Comparison of ENCODE assay signal across 19 mouse cellular contexts in the genomic region with DNA sequence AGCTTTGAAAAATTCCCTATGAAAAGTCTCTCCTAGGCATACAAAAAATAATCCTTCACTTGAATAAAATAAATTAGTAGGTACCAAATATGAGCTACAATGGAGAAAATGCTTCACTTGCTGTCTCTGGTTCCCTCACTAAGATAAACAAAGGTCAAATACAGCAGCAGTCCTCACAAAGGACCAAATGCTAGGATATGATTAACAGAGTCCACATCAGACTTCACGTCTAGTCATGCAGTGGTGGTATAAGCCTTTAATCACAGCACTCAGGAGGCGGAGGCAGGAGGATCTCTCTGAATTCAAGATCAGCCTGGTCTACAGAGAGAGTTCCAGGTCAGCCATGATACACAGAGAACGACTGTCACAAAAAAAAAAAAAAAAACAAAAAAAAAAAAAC.
"Had no signal": no experiment of that assay in that cellular context is flagged by ENCODE, and none has a peak within 500 bp of the region (broad histone marks: within the 10 kb centered on the region; RNA-seq: fewer than 3 reads in every experiment).

No protein-coding gene starts in this region.

- H3K27me3 ChIP-seq: midbrain, embryonic 12.5 days; neural tube, embryonic 13.5 days; neural tube, embryonic 15.5 days had no signal

- H3K4me1 ChIP-seq: midbrain, embryonic 12.5 days; neural tube, embryonic 13.5 days; neural tube, embryonic 15.5 days had no signal

- ATAC-seq: midbrain, embryonic 16.5 days had no signal

- H3K4me3 ChIP-seq: midbrain, embryonic 10.5 days; midbrain, embryonic 12.5 days; myocyte; neural tube, embryonic 13.5 days; neural tube, embryonic 15.5 days had no signal

- H3K4me2 ChIP-seq: lung, embryonic 14.5 days; midbrain, embryonic 12.5 days; neural tube, embryonic 13.5 days; neural tube, embryonic 15.5 days had no signal

- DNase-seq: lung, adult 18-20 months; lung, embryonic 14.5 days; lung, postnatal 10 days; lung, postnatal 4 days; midbrain, embryonic 14.5 days; retina, postnatal 1 day; right cerebral cortex, adult 18-20 months; right cerebral cortex, postnatal 25 days; right cerebral cortex, postnatal 4 days; spleen, adult 18-20 months; thymus, adult 18-20 months; thymus, postnatal 14 days; thymus, postnatal 36 days had no signal

- H3K9ac ChIP-seq: lung, embryonic 14.5 days; midbrain, embryonic 12.5 days; neural tube, embryonic 13.5 days; neural tube, embryonic 15.5 days had no signal

- H3K27ac ChIP-seq: midbrain, embryonic 10.5 days; midbrain, embryonic 12.5 days; neural tube, embryonic 13.5 days; neural tube, embryonic 15.5 days had no signal

- H3K36me3 ChIP-seq: midbrain, embryonic 10.5 days; midbrain, embryonic 12.5 days; neural tube, embryonic 13.5 days; neural tube, embryonic 15.5 days had no signal

- H3K9me3 ChIP-seq: midbrain, embryonic 10.5 days; midbrain, embryonic 12.5 days; neural tube, embryonic 13.5 days; neural tube, embryonic 15.5 days had no signal
